Mouse (Mus musculus): ENCODE data around the gene Slc5a2. TPM values are rescaled to one million over a fixed set of nuclear protein-coding genes. Genes with fewer than 3 reads are reported as not detected.

Slc5a2 gene
- total RNA-seq (2021), result not detected in 2 replicates
- long read RNA-seq, result 0 reads

DNA sequence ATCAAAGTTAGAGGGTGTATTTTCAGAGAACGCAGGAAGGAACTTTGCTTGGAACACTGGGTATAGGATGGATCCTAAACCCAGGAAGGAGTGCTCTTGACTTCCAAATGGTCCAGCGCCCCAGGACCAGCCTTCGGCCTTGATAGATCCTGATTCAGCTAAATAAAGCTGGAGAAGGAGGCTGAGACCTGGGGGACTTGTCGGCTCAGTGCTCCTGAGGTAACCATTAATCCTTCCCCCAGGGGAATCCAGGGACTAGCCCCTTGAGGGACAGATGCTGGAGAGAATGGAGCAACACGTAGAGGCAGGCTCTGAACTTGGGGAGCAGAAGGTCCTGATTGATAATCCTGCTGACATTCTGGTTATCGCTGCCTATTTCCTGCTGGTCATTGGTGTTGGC, at the start of gene Slc5a2:
Gene Slc5a2, plus strand, starts transcription at position 247 of the 400 bp plus-strand sequence.
- no peak for DNase-seq

DNA sequence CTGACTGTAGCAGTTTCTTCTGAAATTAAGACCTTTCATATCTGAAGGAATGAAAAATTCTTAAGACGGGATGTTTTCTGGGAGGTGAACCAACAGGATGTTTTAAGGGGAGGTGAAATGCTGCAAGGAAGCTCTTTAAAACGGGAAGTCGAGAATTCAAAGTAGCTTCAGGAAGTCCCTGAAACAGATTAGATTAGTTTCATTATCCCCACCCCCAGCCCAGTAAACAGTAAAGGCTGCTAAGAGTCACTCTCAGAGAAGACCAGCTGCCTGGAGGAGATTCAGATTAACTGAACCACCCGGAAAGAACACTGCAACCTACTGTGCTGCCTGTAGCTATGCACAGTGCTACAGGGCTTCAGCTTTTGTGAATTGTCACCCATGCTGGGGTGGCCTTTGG, 45.5 kb upstream of the Slc5a2 start:
- DNase-seq, result no peak

DNA sequence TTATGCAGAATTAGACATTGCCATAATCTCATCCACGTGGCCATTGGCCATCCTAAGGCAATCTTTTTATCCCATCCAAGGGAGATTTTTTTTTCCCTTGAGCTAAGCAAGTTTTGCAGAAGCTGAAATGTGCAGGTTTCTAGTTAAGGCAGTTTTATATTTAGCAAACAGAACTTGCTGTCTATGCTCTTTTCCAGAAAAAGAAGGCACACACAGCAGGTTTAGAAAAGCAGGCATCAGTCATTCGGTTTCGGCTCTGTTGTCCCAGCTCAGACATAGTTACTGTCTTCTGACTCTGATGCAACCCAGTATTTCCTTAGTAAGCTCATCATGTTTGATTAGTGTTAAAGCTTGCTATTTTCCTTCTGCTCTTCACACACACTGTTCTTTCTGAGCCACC, 44.5 kb upstream of the Slc5a2 start:
- DNase-seq, result no peak

DNA sequence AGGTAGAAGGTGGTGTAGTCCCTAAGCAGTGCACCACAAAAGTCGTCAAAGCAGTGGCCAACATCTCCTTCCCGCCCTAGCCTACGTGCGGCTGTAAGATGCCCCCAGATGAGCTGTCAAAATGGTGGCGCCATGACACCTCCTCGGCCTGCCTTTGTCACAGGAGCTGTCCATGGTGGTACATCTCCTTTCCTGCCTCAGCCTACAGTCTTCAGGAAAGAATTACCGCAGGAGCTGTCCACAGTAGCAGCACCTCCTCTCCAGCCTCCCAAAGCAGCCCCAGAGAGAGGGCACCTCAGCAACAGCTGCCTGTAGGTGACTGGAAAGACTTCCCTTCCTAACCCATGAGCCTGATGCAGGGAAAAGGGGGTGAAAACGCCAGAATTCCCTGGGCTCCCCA, 33.7 kb upstream of the Slc5a2 start:
- DNase-seq, result no peak

- DNase-seq, result no peak
These were observed 30.7 kb upstream of the Slc5a2 start for GRCm38 (mm10) chr7:128234796-128235195.

GRCm38 (mm10) chr7:128235481-128235880, 30.0 kb upstream of the Slc5a2 start:
- DNase-seq, result no peak

DNA sequence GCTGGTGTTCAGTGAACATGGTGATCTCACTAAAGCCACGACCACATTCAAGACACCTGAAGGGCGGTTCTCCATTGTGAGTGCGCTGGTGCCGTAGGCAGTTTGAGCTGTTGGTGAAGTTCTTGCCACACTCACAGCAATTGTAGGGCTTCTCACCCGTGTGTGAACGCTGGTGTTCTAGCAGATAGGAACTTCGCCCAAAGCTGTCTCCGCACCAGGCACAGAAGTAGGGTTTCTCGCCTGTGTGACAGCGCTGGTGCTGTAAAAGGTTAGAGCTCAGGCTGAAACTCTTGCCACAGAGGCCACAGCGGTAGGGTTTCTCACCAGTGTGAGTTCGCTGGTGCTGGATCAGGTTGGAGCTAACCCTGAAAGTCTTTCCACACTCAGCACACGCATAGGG, 29.0 kb upstream of the Slc5a2 start:
- no peak for DNase-seq

- peak; percentile 86 for DNase-seq
These were observed 28.4 kb upstream of the Slc5a2 start, which contains the start of gene Armc5 for GRCm38 (mm10) chr7:128236856-128237592. TSS of gene Armc5 (plus strand) at chr7:128237342.

GRCm38 (mm10) chr7:128237593-128237926, 27.9 kb upstream of the Slc5a2 start:
- DNase-seq, result no peak

DNA sequence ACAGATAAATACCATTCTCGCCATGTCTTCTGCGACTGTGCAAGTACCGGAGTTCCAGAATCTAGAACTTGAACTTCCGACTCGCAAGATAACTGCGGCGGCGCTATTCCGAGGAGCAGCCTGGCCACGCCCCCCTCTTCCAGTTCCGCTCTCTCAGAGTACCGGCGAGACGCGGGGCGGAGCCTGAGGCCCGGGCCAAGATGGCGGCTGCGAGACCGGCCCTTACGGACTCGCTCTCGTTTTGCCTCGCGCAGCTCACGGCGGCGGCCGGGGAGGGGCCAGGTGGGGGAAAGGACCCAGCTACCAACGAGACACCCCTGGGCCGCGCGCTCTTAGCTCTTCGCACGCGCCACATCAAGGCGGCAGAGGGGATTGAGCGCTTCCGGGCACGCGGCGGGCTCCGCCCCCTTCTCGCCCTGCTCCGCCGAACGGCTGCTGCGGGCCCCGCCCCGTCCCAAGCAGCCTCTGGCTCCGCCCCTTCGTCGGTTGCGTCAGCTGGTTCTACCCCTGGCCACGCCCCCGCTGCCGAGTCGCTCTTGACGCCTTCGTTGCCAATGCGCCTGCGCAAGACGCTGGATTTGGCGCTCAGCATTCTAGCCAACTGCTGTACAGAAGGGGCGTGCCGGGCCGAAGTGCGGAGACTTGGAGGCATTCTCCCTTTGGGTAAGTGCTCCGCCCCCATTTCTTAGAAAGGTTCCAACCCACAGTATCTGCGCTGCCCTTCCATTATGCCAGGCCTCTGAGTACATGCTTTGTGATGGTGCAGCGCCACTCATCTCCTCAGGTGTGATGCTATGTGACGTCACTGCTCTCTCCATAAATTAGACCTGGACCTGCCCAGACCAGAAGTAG, 27.3 kb upstream of the Slc5a2 start, which contains the start of gene 9130023H24Rik:
Gene 9130023H24Rik, minus strand, starts transcription at position 105 of the 852 bp plus-strand sequence.
- DNase-seq, result peak; percentile 100

DNA sequence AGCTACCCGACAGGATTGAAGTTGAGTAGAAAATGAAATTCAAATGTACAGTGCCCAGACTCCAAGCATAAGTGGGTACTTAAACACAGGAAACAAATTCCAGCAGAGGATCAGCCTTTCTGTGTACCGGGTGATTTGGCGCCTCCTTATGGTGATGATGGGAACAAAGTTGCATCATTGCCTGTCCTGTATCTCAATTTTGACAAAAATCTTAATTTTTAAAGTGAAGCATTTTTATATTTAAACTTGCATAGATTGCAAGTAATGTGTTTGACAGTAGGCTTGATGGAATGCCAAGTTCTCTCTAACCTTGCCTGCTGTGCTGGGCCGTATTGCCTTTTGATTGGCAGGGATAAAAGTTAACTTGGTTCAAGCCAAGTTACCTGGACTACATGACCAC, 26.5 kb upstream of the Slc5a2 start:
- DNase-seq, result no peak

DNA sequence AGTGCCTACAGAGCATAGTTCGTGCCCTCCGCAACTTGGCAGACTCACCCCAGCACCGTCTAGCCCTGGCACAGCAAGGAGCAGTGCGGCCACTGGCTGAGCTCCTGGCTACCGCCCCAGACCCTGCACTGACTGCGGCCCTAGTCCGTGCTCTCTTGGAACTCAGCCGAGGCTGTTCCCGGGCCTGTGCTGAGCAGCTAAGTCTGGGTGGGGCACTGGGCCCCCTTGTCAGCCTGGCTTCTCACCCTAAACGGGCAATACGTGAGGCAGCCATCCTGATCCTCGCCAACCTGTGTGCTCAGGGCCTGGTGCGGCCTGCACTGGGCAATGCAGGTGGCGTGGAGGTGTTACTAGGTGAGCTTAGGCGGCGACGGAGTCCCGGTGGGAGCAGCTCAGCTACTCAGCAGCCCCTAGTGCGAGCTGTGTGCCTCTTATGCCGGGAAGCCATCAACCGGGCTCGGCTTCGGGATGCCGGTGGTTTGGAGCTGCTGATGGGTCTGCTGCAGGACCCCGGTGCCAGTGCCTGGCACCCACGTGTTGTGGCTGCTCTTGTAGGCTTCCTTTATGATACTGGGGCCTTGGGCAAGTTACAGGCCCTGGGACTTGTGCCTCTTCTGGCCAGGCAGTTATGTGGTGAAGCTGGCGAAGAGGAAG, 25.2 kb upstream of the Slc5a2 start:
- no peak for DNase-seq

GRCm38 (mm10) chr7:128242331-128242730, 23.1 kb upstream of the Slc5a2 start:
- DNase-seq, result no peak

GRCm38 (mm10) chr7:128243921-128244320, 21.5 kb upstream of the Slc5a2 start:
- no peak for DNase-seq

GRCm38 (mm10) chr7:128244410-128245025, 20.9 kb upstream of the Slc5a2 start:
- DNase-seq, result no peak

- DNase-seq, result no peak
These were observed 19.9 kb upstream of the Slc5a2 start for GRCm38 (mm10) chr7:128245547-128245946.

GRCm38 (mm10) chr7:128246496-128247391, 18.7 kb upstream of the Slc5a2 start, which contains the start of gene Tgfb1i1:
TSS of gene Tgfb1i1 (plus strand) at chr7:128246812.
- peak; percentile 45 for DNase-seq

- peak; percentile 84 for DNase-seq
These were observed 18.0 kb upstream of the Slc5a2 start for GRCm38 (mm10) chr7:128247443-128247842.

DNA sequence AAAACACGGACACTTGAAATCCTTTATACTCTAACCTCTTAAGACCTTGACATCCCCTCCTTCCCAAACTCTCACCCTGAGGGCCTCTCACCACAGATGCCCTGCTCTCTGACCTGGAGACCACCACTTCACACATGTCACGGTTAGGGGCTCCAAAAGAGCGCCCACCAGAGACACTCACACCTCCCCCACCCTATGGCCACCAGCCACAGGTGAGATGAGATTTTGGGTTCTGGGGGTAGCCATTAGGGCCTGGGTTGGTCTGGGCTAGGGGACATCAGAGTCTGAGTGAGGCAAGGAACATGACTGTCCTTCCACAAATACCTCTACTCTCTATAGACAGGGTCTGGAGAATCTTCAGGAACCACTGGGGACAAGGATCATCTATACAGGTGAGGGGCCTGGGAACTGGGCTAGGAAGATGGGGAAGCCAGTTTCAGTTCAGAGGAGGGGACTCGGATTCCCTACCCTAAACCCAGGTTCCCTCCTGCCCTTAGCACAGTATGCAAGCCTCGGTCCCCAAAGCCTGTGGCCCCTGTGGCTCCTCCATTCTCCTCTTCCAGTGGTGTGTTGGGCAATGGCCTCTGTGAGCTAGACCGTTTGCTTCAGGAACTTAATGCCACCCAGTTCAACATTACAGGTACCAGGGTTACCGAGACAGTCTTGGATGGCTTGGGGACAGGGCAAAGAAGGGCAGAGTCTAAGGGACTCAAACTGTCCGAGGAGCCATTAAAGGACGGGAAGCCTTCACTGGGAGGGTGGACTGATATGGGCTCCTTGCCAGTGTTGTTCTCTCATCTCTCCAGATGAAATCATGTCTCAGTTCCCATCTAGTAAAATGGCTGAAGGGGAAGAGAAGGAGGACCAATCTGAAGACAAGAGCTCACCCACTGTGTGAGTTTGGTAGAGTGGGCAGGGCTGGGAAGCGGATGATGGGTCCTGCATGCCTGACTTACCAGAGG, 17.1 kb upstream of the Slc5a2 start:
- no peak for DNase-seq

DNA sequence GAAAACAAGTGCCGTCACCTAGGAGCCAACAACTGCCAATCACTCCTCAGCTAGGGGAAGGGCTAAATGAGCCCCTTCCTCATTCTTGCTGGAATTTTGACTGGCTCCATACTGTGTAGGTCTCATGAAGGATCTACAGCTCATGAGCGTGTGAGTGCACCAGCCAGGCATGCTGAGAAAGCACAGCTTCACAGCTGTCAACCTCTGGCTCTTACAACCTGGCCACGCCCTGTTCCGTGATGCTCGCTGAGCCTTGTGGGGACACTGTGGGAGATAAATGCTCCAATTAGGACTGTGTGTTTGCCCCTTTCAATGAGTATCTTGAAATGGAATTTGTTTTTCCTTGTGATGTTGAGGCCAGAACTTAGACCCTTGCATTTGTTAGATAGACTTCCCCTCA, 15.5 kb upstream of the Slc5a2 start:
- DNase-seq, result no peak
